Mouse (Mus musculus) spleen, postnatal 10 days (tissue): Measurements from ENCODE around the gene Slc19a3.
"Not testable (repeated sequence)": the region's sequence is repeated elsewhere in the genome, so short reads cannot be mapped to it uniquely, and the experiment has no call there.

ENCODE experiments used
- DNase-seq, 2 experiments: peaks; one replicate each; pipeline ENCODE4 v3.0.0; 2021 to 2022; ENCODE audit warnings: low spot score in 2 of 2

The Slc19a3 gene

GRCm38 (mm10) chr1:83007471-83007870 is 30.8 kb downstream of the Slc19a3 start:
- DNase-seq, result no peak

DNA sequence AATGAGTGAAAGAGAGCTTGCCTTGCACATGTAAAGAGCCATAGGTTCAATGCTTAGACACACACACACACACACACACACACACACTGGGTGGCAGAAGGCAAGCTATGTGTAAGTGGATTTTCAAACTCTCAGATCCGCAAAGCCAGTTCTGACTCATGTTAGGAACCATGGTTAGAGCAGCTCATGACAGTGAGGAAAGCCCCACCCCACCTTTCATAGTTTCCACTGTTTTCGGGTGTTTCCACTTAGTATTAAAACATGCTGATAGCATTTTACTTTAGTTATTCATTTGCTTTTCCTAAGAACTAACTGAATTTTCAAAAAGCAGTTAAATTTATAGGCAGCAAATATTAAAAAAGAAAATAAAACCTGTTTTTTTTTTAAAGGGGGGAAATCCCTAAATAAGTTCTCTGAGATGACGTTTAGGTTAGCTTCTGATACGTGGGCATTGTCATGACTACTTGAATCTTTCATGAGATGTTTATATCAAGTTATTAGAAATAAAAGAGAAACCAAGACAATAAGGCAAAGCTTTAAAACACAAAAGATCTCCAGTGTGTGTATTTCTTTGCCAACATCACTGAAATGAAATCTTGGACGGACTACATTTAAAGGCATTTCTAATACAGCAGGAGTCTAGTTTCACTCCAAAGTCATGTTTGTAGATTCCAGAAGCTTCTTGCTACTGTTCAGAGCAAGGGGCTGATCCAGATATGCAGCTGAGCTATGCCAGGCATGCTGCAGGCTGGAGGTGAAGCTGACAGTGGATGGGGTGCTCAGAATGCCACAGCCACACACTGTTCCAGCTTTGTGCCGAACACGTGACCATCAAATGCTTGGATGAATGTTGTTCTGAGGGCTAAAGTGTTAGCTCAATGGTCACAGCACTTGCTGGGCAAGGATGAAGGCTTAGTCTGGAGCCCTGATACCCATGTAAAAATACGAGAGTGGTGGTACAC is 31.7 kb downstream of the Slc19a3 start:
- DNase-seq, result no peak

- not testable (repeated sequence) for DNase-seq
Observed at GRCm38 (mm10) chr1:83000306-83000705, 37.9 kb downstream of the Slc19a3 start, which contains the start of gene Gm47959. TSS of gene Gm47959 (plus strand) at chr1:83000548.

DNA sequence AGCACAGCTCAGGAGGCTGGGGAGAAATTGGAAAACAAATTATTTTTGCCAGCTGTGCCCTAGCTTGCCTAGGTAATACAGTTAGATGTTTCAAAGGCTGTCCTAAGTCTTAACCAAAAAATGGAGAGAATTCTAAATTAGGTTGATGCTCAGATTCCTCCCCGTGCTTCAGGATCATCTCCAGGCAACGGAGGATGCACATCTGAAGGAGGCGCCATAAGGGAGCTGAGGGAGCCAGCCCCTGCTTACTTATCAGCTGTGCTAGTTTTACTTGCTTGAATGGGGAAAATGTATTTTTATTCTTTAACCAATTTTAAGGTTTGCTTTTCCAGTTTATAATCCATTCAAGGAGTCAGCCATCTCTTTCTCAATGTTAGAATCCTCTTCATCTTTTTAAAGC is 44.3 kb downstream of the Slc19a3 start:
- no peak for DNase-seq

GRCm38 (mm10) chr1:82992093-82992492 is 46.2 kb downstream of the Slc19a3 start:
- DNase-seq, result no peak

GRCm38 (mm10) chr1:82991596-82991995 is 46.7 kb downstream of the Slc19a3 start:
- no peak for DNase-seq

- DNase-seq, result no peak
Observed at GRCm38 (mm10) chr1:82991062-82991461, 47.2 kb downstream of the Slc19a3 start.

GRCm38 (mm10) chr1:82987530-82988198 is 50.6 kb downstream of the Slc19a3 start:
- DNase-seq, result peak; percentile 11 to 20

DNA sequence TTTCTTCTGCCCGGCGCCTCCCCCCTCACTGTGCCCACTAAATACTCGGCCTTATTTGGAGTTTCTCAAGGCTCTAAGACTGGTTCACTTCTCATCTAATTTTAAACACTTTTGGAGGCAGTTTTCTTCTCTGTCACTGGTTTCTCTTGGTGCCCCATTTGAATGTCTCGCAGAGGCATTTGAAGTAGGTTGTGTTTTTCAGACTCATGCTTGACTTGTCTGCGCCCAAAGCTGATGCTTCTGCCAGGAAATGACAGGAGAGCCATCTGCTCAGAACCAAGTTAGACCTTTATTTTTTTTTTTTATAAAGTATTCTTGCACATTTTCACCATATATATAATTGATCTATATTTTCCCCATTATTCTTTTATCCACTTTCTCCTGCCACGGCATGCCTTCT is 51.5 kb downstream of the Slc19a3 start:
- no peak for DNase-seq

DNA sequence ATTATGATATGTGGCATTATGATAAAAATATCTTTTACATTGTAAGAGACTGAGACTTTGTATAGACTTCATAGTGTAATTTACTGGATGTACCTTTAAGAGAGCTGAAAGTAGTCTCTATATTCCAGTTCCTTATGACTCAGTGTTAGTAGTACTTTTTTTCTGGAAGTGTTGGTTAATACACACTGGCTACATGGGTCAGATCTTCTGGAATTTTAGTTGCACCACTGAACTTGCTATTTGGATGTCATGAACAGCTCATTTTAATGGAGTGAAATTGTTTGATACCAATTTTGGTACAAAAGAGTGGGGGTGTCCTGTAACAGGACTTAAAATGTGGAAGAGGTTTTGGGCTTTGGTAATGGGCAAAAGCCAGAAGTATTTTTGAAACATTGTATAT is 60.4 kb downstream of the Slc19a3 start:
- DNase-seq, result no peak

DNA sequence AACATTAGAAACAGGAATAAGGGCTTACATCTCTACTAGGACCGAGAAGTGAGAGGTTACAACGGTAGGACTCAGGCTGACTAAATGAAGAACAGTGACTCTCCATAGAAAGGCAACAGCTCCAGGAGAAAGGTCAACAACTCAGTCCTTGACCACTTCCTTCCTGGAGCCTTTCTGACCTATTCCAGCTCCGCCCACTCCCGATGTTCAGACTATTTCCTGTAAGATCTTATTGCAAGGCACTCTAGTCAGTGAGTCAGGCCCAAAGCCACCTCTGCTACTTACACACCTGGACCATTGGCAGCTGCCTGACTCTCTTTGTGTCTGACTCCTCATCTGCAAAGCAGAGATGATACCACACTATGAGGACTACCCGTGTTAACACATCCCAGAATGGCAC is 62.5 kb downstream of the Slc19a3 start:
- DNase-seq, result no peak

- no peak for DNase-seq
Observed at GRCm38 (mm10) chr1:82974342-82974741, 63.9 kb downstream of the Slc19a3 start.

GRCm38 (mm10) chr1:82973901-82974300 is 64.3 kb downstream of the Slc19a3 start:
- no peak for DNase-seq

- no peak for DNase-seq
Observed at GRCm38 (mm10) chr1:82973244-82973643, 65.0 kb downstream of the Slc19a3 start.

DNA sequence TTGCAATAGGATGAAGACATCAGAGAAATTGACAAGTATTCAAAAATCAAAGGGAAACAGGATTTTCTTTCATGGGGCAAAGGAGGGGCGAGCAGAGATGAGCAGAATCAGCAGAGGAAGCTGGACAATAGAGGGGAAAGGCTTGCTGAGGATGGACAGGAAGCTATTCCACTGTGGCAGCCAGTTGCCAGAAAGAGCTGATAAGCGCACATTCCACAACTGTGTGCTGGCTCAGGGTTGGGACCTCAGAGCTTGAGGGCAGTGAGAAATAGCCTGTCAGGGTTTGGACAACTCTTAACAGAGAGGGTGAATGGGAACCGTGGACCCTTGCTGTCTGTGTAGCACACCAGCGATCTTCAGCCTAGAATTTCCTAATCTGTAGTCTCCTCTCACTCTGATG is 66.2 kb downstream of the Slc19a3 start:
- DNase-seq, result no peak

- no peak for DNase-seq
Observed at GRCm38 (mm10) chr1:82966413-82966812, 71.8 kb downstream of the Slc19a3 start.
